Mouse (Mus musculus) CD8-positive naive resting alpha-beta T cell, adult 2 months (primary cell): ENCODE results near the gene Gm15085.
"Not testable (repeated sequence)": the region's sequence is repeated elsewhere in the genome, so short reads cannot be mapped to it uniquely, and the experiment has no call there.

Experiments used
- DNase-seq, 2 experiments: peaks; one replicate each; pipeline ENCODE4 v3.0.0; 2022; ENCODE audit warnings: low read depth in 2 of 2, low spot score in 2 of 2

The Gm15085 gene

GRCm38 (mm10) chrX:149447317-149447716, at the start of gene Gm15085:
Gm15085 (plus strand) TSS chrX:149447617.
- DNase-seq = not testable (repeated sequence)
